Mouse (Mus musculus) cortical plate, adult 2 months (tissue): Measurements from ENCODE around the gene Lrrn2.

Source experiments
- CTCF ChIP-seq: fragments of 200-500 bp; IDR thresholded peaks from 2 replicates; pipeline ENCODE4 v1.5.1; 2011; ENCODE audit warnings: mild to moderate bottlenecking, control low read depth, low read length; ENCODE audit not compliant: insufficient read depth; ENCODE audit errors: extremely low read depth
- POLR2A ChIP-seq: fragments of 200-500 bp; IDR thresholded peaks from 2 replicates; pipeline ENCODE4 v1.6.1; 2011; ENCODE audit warnings: mild to moderate bottlenecking, low read length, control low read depth; ENCODE audit not compliant: insufficient read depth; ENCODE audit errors: extremely low read depth

DNA sequence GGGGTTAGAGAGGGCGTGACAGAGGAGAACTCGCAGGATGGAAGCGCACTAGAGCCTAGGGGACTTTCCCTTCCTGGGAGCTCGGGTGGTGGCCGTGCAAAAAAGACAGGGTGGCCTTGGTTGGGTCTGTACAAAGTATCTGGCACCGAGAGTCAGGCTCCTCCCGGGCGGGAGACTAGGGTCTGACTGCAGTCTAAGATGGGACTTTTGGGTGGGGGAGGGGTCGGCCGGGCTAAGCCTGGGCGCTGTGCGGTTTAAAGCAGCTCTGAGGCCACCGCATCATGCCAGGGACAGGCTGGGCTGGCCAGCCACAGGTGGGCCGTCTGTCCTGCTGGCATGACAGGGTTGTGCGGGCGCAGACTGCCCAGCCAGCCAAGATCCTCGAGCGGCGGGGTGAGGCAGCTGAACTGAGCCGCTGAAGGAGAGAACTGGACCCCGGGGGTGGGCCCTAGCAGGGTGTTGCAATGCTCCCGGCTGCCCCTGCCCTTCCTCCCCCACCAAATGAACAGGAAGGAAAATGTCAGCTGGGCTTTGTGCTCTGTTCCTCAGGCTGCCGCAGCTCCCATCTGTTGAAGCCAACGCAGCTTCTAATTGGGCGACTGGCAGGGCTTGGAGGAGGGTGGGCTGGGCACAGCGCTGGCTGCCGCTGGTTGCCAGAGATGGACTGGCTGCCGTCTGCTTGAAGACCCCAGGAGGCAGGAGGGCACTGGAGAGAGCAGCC is 1.1 kb downstream of the Lrrn2 start:
- TF ChIP-seq CTCF (no peak), POLR2A (peak; percentile 77)
